17 mouse cellular contexts compared by ENCODE assay signal in genomic region chr9:80223989-80224635, GRCm38 (mm10). TPM values are rescaled to one million over a fixed set of nuclear protein-coding genes. Genes with fewer than 3 reads are reported as not detected.
DNase-seq lines count a peak whose midpoint lies in the region; ATAC-seq and TF ChIP-seq lines count a peak whose summit lies in the region.
"Had no signal": no experiment of that assay in that cellular context is flagged by ENCODE, and none has a peak within 500 bp of the region (broad histone marks: within the 10 kb centered on the region; RNA-seq: fewer than 3 reads in every experiment).

No protein-coding gene starts in this region.

- H3K9me3 ChIP-seq in kidney, postnatal 0 days (replicated peaks; ENCODE audit: low read length), result no peaks in the 10 kb centered on the region
- no peaks in the 10 kb centered on the region for H3K9me3 ChIP-seq in CH12.LX (replicated peaks; ENCODE audit: low read length)
- H3K9me3 ChIP-seq in embryonic facial prominence, embryonic 12.5 days, result no peaks in the 10 kb centered on the region
- no peaks in the 10 kb centered on the region for H3K9me3 ChIP-seq in limb, embryonic 14.5 days (ENCODE audit: control insufficient read depth, low read length)
- H3K9me3 ChIP-seq: forebrain, embryonic 10.5 days; G1E; heart, embryonic 12.5 days; hindbrain, embryonic 15.5 days had no signal

- no peak overlapping the region for H3K4me3 ChIP-seq in kidney, postnatal 0 days (replicated peaks; ENCODE audit: low read depth, low read length)
- H3K4me3 ChIP-seq in CH12.LX (replicated peaks in 1 of 3; ENCODE audit: low read depth in 2 of 3, low read length in 2 of 3, poor library complexity in 1 of 3), result no peak overlapping the region
- no peak overlapping the region for H3K4me3 ChIP-seq in embryonic facial prominence, embryonic 12.5 days
- no peak overlapping the region for H3K4me3 ChIP-seq in limb, embryonic 14.5 days (replicated peaks; ENCODE audit: low read length)
- H3K4me3 ChIP-seq: forebrain, embryonic 10.5 days; heart, embryonic 12.5 days; hindbrain, embryonic 15.5 days had no signal

- in situ Hi-C loops in CH12.LX (cut with MboI; ENCODE audit: low pct_ligation_motif_present, low pct_unique_long_range_greater_than_20kb, low sequenced_read_pairs), result no loop called here

- H3K4me2 ChIP-seq in kidney, postnatal 0 days (ENCODE audit: low read length), result no peak overlapping the region
- H3K4me2 ChIP-seq in CH12.LX (ENCODE audit: insufficient read depth, low read depth, poor library complexity, severe bottlenecking), result no peak overlapping the region
- no peak overlapping the region for H3K4me2 ChIP-seq in embryonic facial prominence, embryonic 12.5 days (replicated peaks)
- H3K4me2 ChIP-seq in limb, embryonic 14.5 days (replicated peaks; ENCODE audit: low read depth, low read length, severe bottlenecking), result no peak overlapping the region
- H3K4me2 ChIP-seq: heart, embryonic 12.5 days; hindbrain, embryonic 15.5 days had no signal

- ATAC-seq in kidney, postnatal 0 days (replicated peaks; ENCODE audit: low FRiP score, low read depth), result peak; percentile 54
- ATAC-seq in embryonic facial prominence, embryonic 12.5 days (ENCODE audit: insufficient number of reproducible peaks, insufficient read depth, low FRiP score, low TSS enrichment), result 0 out of 2 replicates have a peak, but pooled peaks have one; percentile 56
- ATAC-seq in limb, embryonic 14.5 days (ENCODE audit: low FRiP score, low read depth), result peak; percentile 70; the same call in 1 of the 2 replicates

- dilution Hi-C loops in CH12.LX (cut with MboI; ENCODE audit: extremely low pct_ligation_motif_present, extremely low pct_unique_long_range_greater_than_20kb, low sequenced_read_pairs), result no loop called here

- TF ChIP-seq EP300 in CH12.LX (IDR thresholded peaks at IDR 0.05; ENCODE audit: low read length), result no peak

- no peak for TF ChIP-seq POLR2A in CH12.LX (IDR thresholded peaks at IDR 0.05; ENCODE audit: low read depth, low read length)
- no peak for TF ChIP-seq POLR2A in limb, embryonic 14.5 days (IDR thresholded peaks at IDR 0.05; ENCODE audit: borderline replicate concordance, extremely low read depth, insufficient read depth, insufficient read length)

- WGBS in kidney, postnatal 0 days, result 60% methylated on average over 11 of the region's 11 CpGs
- WGBS in embryonic facial prominence, embryonic 12.5 days, result 67% methylated on average over 11 of the region's 11 CpGs
- 60% methylated on average over 11 of the region's 11 CpGs for WGBS in limb, embryonic 14.5 days

- no peaks in the 10 kb centered on the region for H3K27me3 ChIP-seq in kidney, postnatal 0 days (ENCODE audit: insufficient read depth, low read length)
- no peaks in the 10 kb centered on the region for H3K27me3 ChIP-seq in CH12.LX (replicated peaks)
- no peaks in the 10 kb centered on the region for H3K27me3 ChIP-seq in embryonic facial prominence, embryonic 12.5 days
- H3K27me3 ChIP-seq in limb, embryonic 14.5 days (ENCODE audit: control insufficient read depth, insufficient read depth, low read length), result no peaks in the 10 kb centered on the region
- H3K27me3 ChIP-seq: heart, embryonic 12.5 days; hindbrain, embryonic 15.5 days had no signal

- H3K27ac ChIP-seq in kidney, postnatal 0 days, result no peak overlapping the region
- H3K27ac ChIP-seq in CH12.LX (ENCODE audit: insufficient read depth, low read depth), result no peak overlapping the region
- no peak overlapping the region for H3K27ac ChIP-seq in embryonic facial prominence, embryonic 12.5 days
- H3K27ac ChIP-seq in limb, embryonic 14.5 days (replicated peaks; ENCODE audit: low read depth, low read length), result no peak overlapping the region
- H3K27ac ChIP-seq: forebrain, embryonic 10.5 days; hindbrain, embryonic 15.5 days had no signal

- H3K4me1 ChIP-seq in kidney, postnatal 0 days (replicated peaks; ENCODE audit: insufficient read depth, low read length), result no peaks in the 10 kb centered on the region
- H3K4me1 ChIP-seq in CH12.LX (ENCODE audit: control insufficient read depth in 1 of 2, insufficient read depth in 2 of 2), result peaks cover 4 to 19% of the 10 kb centered on the region in 2 experiments; a peak in 3 of 4 replicates
- no peaks in the 10 kb centered on the region for H3K4me1 ChIP-seq in embryonic facial prominence, embryonic 12.5 days
- H3K4me1 ChIP-seq in limb, embryonic 14.5 days (ENCODE audit: control insufficient read depth, insufficient read depth, low read length), result no peaks in the 10 kb centered on the region
- H3K4me1 ChIP-seq: heart, embryonic 12.5 days; hindbrain, embryonic 15.5 days had no signal

- peak; percentile 13 for DNase-seq in kidney, postnatal 0 days (ENCODE audit: low spot score)
- no peak for DNase-seq in kidney, adult 8-10 months
- peak; percentile 47 for DNase-seq in CH12.LX (ENCODE audit: extremely low read depth)
- peak; percentile 9 for DNase-seq in limb, embryonic 14.5 days (ENCODE audit: low spot score)
- no peak for DNase-seq in heart, adult 18-20 months
- no peak for DNase-seq in cerebellum, postnatal 4 days (ENCODE audit: low spot score in 2 of 2)
- DNase-seq in testis, postnatal 10 days (ENCODE audit: low spot score), result no peak
- DNase-seq: cerebellum, postnatal 25 days; gastrocnemius, postnatal 36 days; kidney, postnatal 10 days; left cerebral cortex, postnatal 4 days; thymus, postnatal 25 days had no signal

- H3K9ac ChIP-seq in kidney, postnatal 0 days (ENCODE audit: low read depth, low read length), result no peak overlapping the region
- no peak overlapping the region for H3K9ac ChIP-seq in CH12.LX (ENCODE audit: insufficient read depth, low read depth)
- no peak overlapping the region for H3K9ac ChIP-seq in embryonic facial prominence, embryonic 12.5 days
- H3K9ac ChIP-seq in limb, embryonic 14.5 days (ENCODE audit: low read depth, low read length, severe bottlenecking), result no peak overlapping the region
- H3K9ac ChIP-seq: heart, embryonic 12.5 days; hindbrain, embryonic 15.5 days had no signal

- no peak for TF ChIP-seq RAD21 in CH12.LX (IDR thresholded peaks at IDR 0.05; ENCODE audit: low read depth, low read length)

- no peaks in the 10 kb centered on the region for H3K79me2 ChIP-seq in CH12.LX (replicated peaks; ENCODE audit: control insufficient read depth, extremely low read depth, insufficient read depth, poor library complexity, severe bottlenecking)

- TF ChIP-seq CTCF in kidney, postnatal 0 days (IDR thresholded peaks at IDR 0.05; ENCODE audit: low read depth), result no peak
- no peak for TF ChIP-seq CTCF in CH12.LX (conservative IDR thresholded peaks at IDR 0.05 in 1 of 2, IDR thresholded peaks at IDR 0.05 in 1 of 2; ENCODE audit: low read depth in 2 of 2, low read length in 2 of 2)

- H3K36me3 ChIP-seq in kidney, postnatal 0 days (ENCODE audit: insufficient read depth, low read length), result 0 out of 2 replicates have a peak, but pooled peaks cover 6% of the 10 kb centered on the region
- H3K36me3 ChIP-seq in CH12.LX (replicated peaks in 1 of 2; ENCODE audit: control insufficient read depth in 1 of 2, insufficient read depth in 1 of 2, low read length in 1 of 2), result no peaks in the 10 kb centered on the region
- no peaks in the 10 kb centered on the region for H3K36me3 ChIP-seq in embryonic facial prominence, embryonic 12.5 days
- H3K36me3 ChIP-seq in limb, embryonic 14.5 days (ENCODE audit: control insufficient read depth, insufficient read depth, low read length), result no peaks in the 10 kb centered on the region
- H3K36me3 ChIP-seq: forebrain, embryonic 10.5 days; G1E; hindbrain, embryonic 15.5 days had no signal

TF ChIP-seq in CH12.LX, 34 proteins besides CTCF, POLR2A, EP300 and RAD21:
- 0 out of 2 replicates have a peak, but pooled peaks have one; percentile 38 for TF ChIP-seq TCF12 (IDR thresholded peaks at IDR 0.05; ENCODE audit: low read depth, low read length)
- no peak for TF ChIP-seq IRF4 (IDR thresholded peaks at IDR 0.05; ENCODE audit: low read depth, low read length)

RNA-seq across cellular contexts. Expression of gene Myo6, which starts 59.3 kb away (rescaled TPM):
- 51.0 and 63.1 TPM in 2 replicates for polyA plus RNA-seq in kidney, postnatal 0 days (2015; fragmentation: Nextera tagmentation; extraction: Ambion mirVana)
- total RNA-seq in CH12.LX (2012; rRNA removed), result 3.4 and 6.0 TPM in 2 replicates
- total RNA-seq in CH12.LX (2014; rRNA removed), result 10.3 and 11.0 TPM in 2 replicates
- polyA plus RNA-seq in CH12.LX (2012; ENCODE audit: insufficient read length, low read depth), result 39.5 and 48.7 TPM in 2 replicates
- polyA plus RNA-seq in embryonic facial prominence, embryonic 12.5 days (2016; fragmentation: Nextera tagmentation; extraction: Ambion mirVana), result 12.6 and 15.0 TPM in 2 replicates
- 7.6 and 8.6 TPM in 2 replicates for polyA plus RNA-seq in limb, embryonic 14.5 days (2012; rRNA removed)
- 11.1 and 12.9 TPM in 2 replicates for polyA plus RNA-seq in limb, embryonic 14.5 days (2014; fragmentation: Nextera tagmentation; extraction: Ambion mirVana)
- total RNA-seq in heart, adult 18-20 months (2021), result 10 to 100 TPM; 10.5 to 10.8 TPM

Comparison
In these comparisons a context has a peak if more than half of its experiments do, and no peak if none do; other contexts are left out.
1. DNase-seq: peak in kidney, postnatal 0 days (single experiment), CH12.LX (single experiment) and limb, embryonic 14.5 days (single experiment); none in kidney, adult 8-10 months (0 of 2), heart, adult 18-20 months (0 of 2), cerebellum, postnatal 4 days (0 of 2) and testis, postnatal 10 days (single experiment).
2. Peak in every context shown above with its lines, with median percentiles within 50 percentile points of each other: ATAC-seq.